ENCODE assay signal across 17 mouse cellular contexts in genomic region chr9:103286901-103287422, GRCm38 (mm10). TPM values are rescaled to one million over a fixed set of nuclear protein-coding genes. Genes with fewer than 3 reads are reported as not detected.
A peak's percentile ranks its signal among the peaks of the same experiment; 100 is the strongest.
DNase-seq lines count a peak whose midpoint lies in the region; ATAC-seq lines count a peak whose summit lies in the region.
"Had no signal": no experiment of that assay in that cellular context is flagged by ENCODE, and none has a peak within 500 bp of the region (broad histone marks: within the 10 kb centered on the region; RNA-seq: fewer than 3 reads in every experiment).

No protein-coding gene starts in this region.

- 0 out of 2 replicates have a peak overlapping the region, but pooled peaks have one; percentile 13 for H3K4me3 ChIP-seq in heart, embryonic 12.5 days
- peak overlapping the region; percentile 51 for H3K4me3 ChIP-seq in liver, embryonic 11.5 days (ENCODE audit: low read depth, low read length)
- H3K4me3 ChIP-seq: megakaryocyte, embryonic 14.5 days; stomach, embryonic 15.5 days had no signal

- peak; percentile 18; the same call in 1 of the 2 replicates for ATAC-seq in heart, embryonic 12.5 days (ENCODE audit: insufficient number of reproducible peaks, low FRiP score)
- ATAC-seq in liver, embryonic 11.5 days (replicated peaks; ENCODE audit: low FRiP score), result no peak

- no peak overlapping the region for H3K9ac ChIP-seq in heart, embryonic 12.5 days
- peak overlapping the region; percentile 67 for H3K9ac ChIP-seq in liver, embryonic 11.5 days (ENCODE audit: low read depth, low read length)
- H3K9ac ChIP-seq: stomach, embryonic 15.5 days had no signal

- H3K27ac ChIP-seq in heart, embryonic 12.5 days (ENCODE audit: poor library complexity, severe bottlenecking), result no peak overlapping the region
- H3K27ac ChIP-seq in liver, embryonic 11.5 days (ENCODE audit: low read depth, low read length), result peak overlapping the region; percentile 96
- H3K27ac ChIP-seq: stomach, embryonic 15.5 days had no signal

- no peaks in the 10 kb centered on the region for H3K9me3 ChIP-seq in heart, embryonic 12.5 days (replicated peaks)
- H3K9me3 ChIP-seq in liver, embryonic 11.5 days (ENCODE audit: control insufficient read depth, low read length), result no peaks in the 10 kb centered on the region
- H3K9me3 ChIP-seq: megakaryocyte, embryonic 14.5 days; stomach, embryonic 15.5 days had no signal

- DNase-seq in heart, adult 9 months (ENCODE audit: low spot score in 2 of 2), result no peak
- peak; percentile 10 for DNase-seq in left cerebral cortex, postnatal 4 days
- DNase-seq in left cerebral cortex, postnatal 10 days (ENCODE audit: extremely low spot score in 1 of 2, low spot score in 2 of 2), result no peak
- peak; percentile 34 for DNase-seq in brain, adult 2 months (ENCODE audit: low read depth, low spot score)
- DNase-seq in liver, embryonic 11.5 days (ENCODE audit: low spot score), result no peak
- DNase-seq in adrenal gland, adult (ENCODE audit: inconsistent age in 2 of 2, low spot score in 1 of 2), result no peak
- DNase-seq in ovary, postnatal 10 days (ENCODE audit: low spot score), result no peak
- DNase-seq: B cell, adult 2 months; cerebellum, postnatal 14 days; kidney, adult 2 months; right cerebral cortex, postnatal 25 days; thymus, postnatal 4 days had no signal

- peaks cover 6% of the 10 kb centered on the region for H3K4me1 ChIP-seq in heart, embryonic 12.5 days (replicated peaks)
- H3K4me1 ChIP-seq in liver, embryonic 11.5 days (replicated peaks; ENCODE audit: control insufficient read depth, insufficient read depth, low read length), result peaks cover 23% of the 10 kb centered on the region
- H3K4me1 ChIP-seq: stomach, embryonic 15.5 days had no signal

- H3K27me3 ChIP-seq in heart, embryonic 12.5 days (replicated peaks), result no peaks in the 10 kb centered on the region
- H3K27me3 ChIP-seq in liver, embryonic 11.5 days (replicated peaks; ENCODE audit: control insufficient read depth, insufficient read depth, low read length), result no peaks in the 10 kb centered on the region
- H3K27me3 ChIP-seq: stomach, embryonic 15.5 days had no signal

- intact Hi-C loops in left cerebral cortex, postnatal 4 days (cut with DNase I), result no loop called here
- intact Hi-C loops in left cerebral cortex, postnatal 10 days (cut with DNase I), result no loop called here

- no peaks in the 10 kb centered on the region for H3K36me3 ChIP-seq in heart, embryonic 12.5 days
- H3K36me3 ChIP-seq in liver, embryonic 11.5 days (ENCODE audit: control insufficient read depth, insufficient read depth, low read length), result no peaks in the 10 kb centered on the region
- H3K36me3 ChIP-seq: stomach, embryonic 15.5 days had no signal

- 75% methylated on average over 13 of the region's 13 CpGs for WGBS in heart, embryonic 12.5 days
- 55% methylated on average over 13 of the region's 13 CpGs for WGBS in liver, embryonic 11.5 days

- 0 out of 2 replicates have a peak overlapping the region, but pooled peaks have one; percentile 15 for H3K4me2 ChIP-seq in heart, embryonic 12.5 days
- H3K4me2 ChIP-seq in liver, embryonic 11.5 days, result peak overlapping the region; percentile 68
- H3K4me2 ChIP-seq: stomach, embryonic 15.5 days had no signal

RNA-seq across cellular contexts. Expression of gene 1300017J02Rik, which starts 17.9 kb away (rescaled TPM):
- polyA plus RNA-seq in heart, embryonic 12.5 days (2016; fragmentation: Nextera tagmentation; extraction: Ambion mirVana), result 7.6 and 8.1 TPM in 2 replicates
- under 1 TPM in 1 of 2 experiments, not detected in 1; 0.56 TPM for total RNA-seq in left cerebral cortex, postnatal 4 days (2021)
- total RNA-seq in left cerebral cortex, postnatal 10 days (2021), result under 1 TPM; 0.49 to 0.99 TPM
- polyA plus RNA-seq in liver, embryonic 11.5 days (2014; fragmentation: Nextera tagmentation; extraction: Ambion mirVana), result 15.4 and 16.6 TPM in 2 replicates

RNA-seq across cellular contexts. Expression of gene Topbp1, which starts 18.1 kb away (rescaled TPM):
- polyA plus RNA-seq in heart, embryonic 12.5 days (2016; fragmentation: Nextera tagmentation; extraction: Ambion mirVana), result 59.0 and 64.7 TPM in 2 replicates
- total RNA-seq in left cerebral cortex, postnatal 4 days (2021), result 10 to 100 TPM; 33.6 to 35.1 TPM
- total RNA-seq in left cerebral cortex, postnatal 10 days (2021), result 10 to 100 TPM; 26.0 to 27.4 TPM
- polyA plus RNA-seq in liver, embryonic 11.5 days (2014; fragmentation: Nextera tagmentation; extraction: Ambion mirVana), result 99.4 and 101 TPM in 2 replicates

RNA-seq across cellular contexts. Expression of gene Trf, which starts 56.7 kb away (rescaled TPM):
- 35.9 and 80.5 TPM in 2 replicates for polyA plus RNA-seq in heart, embryonic 12.5 days (2016; fragmentation: Nextera tagmentation; extraction: Ambion mirVana)
- total RNA-seq in left cerebral cortex, postnatal 4 days (2021), result 10 to 100 TPM in 1 of 2 experiments, 1 to 10 TPM in 1; 6.1 to 11.1 TPM
- 10 to 100 TPM; 13.7 to 19.2 TPM for total RNA-seq in left cerebral cortex, postnatal 10 days (2021)
- 2,446 and 2,726 TPM in 2 replicates for polyA plus RNA-seq in liver, embryonic 11.5 days (2014; fragmentation: Nextera tagmentation; extraction: Ambion mirVana)

RNA-seq across cellular contexts. Expression of gene Gm20425, which starts 56.9 kb away (rescaled TPM):
- 7.0 TPM in 2 replicates for polyA plus RNA-seq in heart, embryonic 12.5 days (2016; fragmentation: Nextera tagmentation; extraction: Ambion mirVana)
- total RNA-seq in left cerebral cortex, postnatal 4 days (2021), result 1 to 10 TPM; 2.6 to 3.0 TPM
- 1 to 10 TPM; 2.9 to 4.2 TPM for total RNA-seq in left cerebral cortex, postnatal 10 days (2021)
- not detected in 2 replicates for polyA plus RNA-seq in liver, embryonic 11.5 days (2014; fragmentation: Nextera tagmentation; extraction: Ambion mirVana)
- polyA plus RNA-seq: brain, embryonic 14.5 days; frontal cortex, adult 2 months; kidney, adult 2 months had no signal

Comparison
In these comparisons a context has a peak if more than half of its experiments do, and no peak if none do; other contexts are left out.
1. DNase-seq: peak in left cerebral cortex, postnatal 4 days (single experiment) and brain, adult 2 months (single experiment); none in heart, adult 9 months (0 of 2), left cerebral cortex, postnatal 10 days (0 of 2), liver, embryonic 11.5 days (single experiment), adrenal gland, adult (0 of 2) and ovary, postnatal 10 days (single experiment).